Mouse (Mus musculus) liver, embryonic 11.5 days (tissue): ENCODE data around the gene Pdk2. TPM values are rescaled to one million over a fixed set of nuclear protein-coding genes. Genes with fewer than 3 reads are reported as not detected.

ENCODE experiments used
- ATAC-seq: fragments of 200-750 bp; cut with Nextera tagmentation; replicated peaks from 2 replicates; pipeline ENCODE4 v1.8.0; 2017; ENCODE audit warnings: moderate number of reproducible peaks, mild to moderate bottlenecking, moderate TSS enrichment, moderate library complexity; ENCODE audit not compliant: low FRiP score
- DNase-seq: peaks from one replicate; pipeline ENCODE4 v3.0.0-alpha.2; 2017; ENCODE audit warnings: low spot score
- H3K27ac ChIP-seq: fragments of 300-500 bp; sonication (generic); 2 replicates; pipeline ENCODE4 v1.5.1; 2014; ENCODE audit warnings: mild to moderate bottlenecking, low read depth, low read length, control low read depth
- H3K27me3 ChIP-seq: fragments of 300-500 bp; sonication (generic); replicated peaks from 2 replicates; pipeline ENCODE4 v1.6.1; 2014; ENCODE audit warnings: low read length, mixed read lengths; ENCODE audit not compliant: control insufficient read depth, insufficient read depth
- H3K36me3 ChIP-seq: fragments of 300-500 bp; sonication (generic); 2 replicates; pipeline ENCODE4 v1.6.1; 2014; ENCODE audit warnings: mild to moderate bottlenecking, low read length, moderate library complexity, mixed read lengths; ENCODE audit not compliant: control insufficient read depth, insufficient read depth
- H3K4me1 ChIP-seq: fragments of 300-500 bp; sonication (generic); replicated peaks from 2 replicates; pipeline ENCODE4 v1.6.1; 2014; ENCODE audit warnings: low read length, mixed read lengths; ENCODE audit not compliant: control insufficient read depth, insufficient read depth
- H3K4me2 ChIP-seq: fragments of 300-500 bp; sonication (generic); 2 replicates; pipeline ENCODE4 v1.6.1; 2014; ENCODE audit warnings: mild to moderate bottlenecking, control low read depth, moderate library complexity
- H3K4me3 ChIP-seq: fragments of 300-500 bp; sonication (generic); 2 replicates; pipeline ENCODE4 v1.5.1; 2014; ENCODE audit warnings: low read depth, low read length, control low read depth
- H3K9ac ChIP-seq: fragments of 300-500 bp; sonication (generic); 2 replicates; pipeline ENCODE4 v1.6.1; 2014; ENCODE audit warnings: low read depth, low read length, control low read depth
- H3K9me3 ChIP-seq: fragments of 300-500 bp; sonication (generic); 2 replicates; pipeline ENCODE4 v1.6.1; 2016; ENCODE audit warnings: low read length, inconsistent platforms, mixed read lengths; ENCODE audit not compliant: control insufficient read depth
- WGBS: fragments of 180-500 bp; shearing (Covaris S2); extraction: QIAGEN DNeasy Blood & Tissue Kit; methylation state at CpG from one replicate; pipeline ENCODE4 v1.1.7; 2014; 5-methylcytosine and 5-hydroxymethylcytosine counted together
- polyA plus RNA-seq: library from polyadenylated mRNA; unstranded; fragments of >200 nt; fragmentation: Nextera tagmentation; extraction: Ambion mirVana; gene quantifications from 2 replicates; pipeline ENCODE4 v1.2.1, GENCODE M21; 2014

The Pdk2 gene
- polyA plus RNA-seq, 1 experiment from 2014 or later, result 15.2 TPM

GRCm38 (mm10) chr11:95073835-95074234 is 32.7 kb upstream of the Pdk2 start:
- DNase-seq, result no peak
- 71% methylated on average over 4 of the region's 4 CpGs for WGBS
- no peak overlapping the region for H3K27ac ChIP-seq
- peaks cover 55% of the 10 kb centered on the region for H3K27me3 ChIP-seq
- no peak for ATAC-seq
- H3K4me1 ChIP-seq, result peaks cover 12% of the 10 kb centered on the region
- no peaks in the 10 kb centered on the region for H3K36me3 ChIP-seq
- no peak overlapping the region for H3K4me3 ChIP-seq
- H3K4me2 ChIP-seq, result no peak overlapping the region
- no peaks in the 10 kb centered on the region for H3K9me3 ChIP-seq
- H3K9ac ChIP-seq, result no peak overlapping the region

DNA sequence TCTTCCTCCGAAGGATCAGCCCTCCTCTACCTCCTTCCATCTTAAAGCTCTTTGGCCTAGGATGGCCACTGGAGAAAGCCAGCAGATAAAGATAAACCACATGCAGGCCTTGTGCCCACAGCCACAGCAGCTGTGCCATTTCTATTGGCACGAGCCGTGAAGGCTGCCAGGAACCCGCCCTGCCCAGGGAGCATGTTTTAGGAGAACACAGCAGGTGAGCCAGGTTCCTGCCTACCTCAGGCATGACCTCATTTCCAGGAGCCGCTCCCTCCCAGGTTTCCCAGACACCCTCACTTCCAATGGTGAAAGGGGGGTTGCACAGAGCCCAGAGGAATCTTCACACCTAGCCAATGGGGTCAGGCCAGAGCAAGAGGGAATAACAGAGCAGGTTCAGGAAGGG is 31.6 kb upstream of the Pdk2 start:
- peaks cover 8% of the 10 kb centered on the region for H3K4me1 ChIP-seq
- no peaks in the 10 kb centered on the region for H3K36me3 ChIP-seq
- WGBS, result 69% methylated on average over 5 of the region's 5 CpGs
- H3K9me3 ChIP-seq, result no peaks in the 10 kb centered on the region
- H3K9ac ChIP-seq, result no peak overlapping the region
- no peak for ATAC-seq
- DNase-seq, result no peak
- H3K27ac ChIP-seq, result no peak overlapping the region
- H3K4me3 ChIP-seq, result no peak overlapping the region
- peaks cover 46% of the 10 kb centered on the region for H3K27me3 ChIP-seq
- no peak overlapping the region for H3K4me2 ChIP-seq

GRCm38 (mm10) chr11:95072136-95072535 is 31.0 kb upstream of the Pdk2 start:
- DNase-seq (no peak), ATAC-seq (no peak)
- Histone ChIP-seq H3K4me2 (no peak overlapping the region), H3K4me1 (peaks cover 8% of the 10 kb centered on the region), H3K27ac (no peak overlapping the region), H3K27me3 (peaks cover 40% of the 10 kb centered on the region), H3K36me3 (no peaks in the 10 kb centered on the region), H3K9me3 (no peaks in the 10 kb centered on the region), H3K4me3 (no peak overlapping the region), H3K9ac (no peak overlapping the region)
- WGBS, result 62% methylated on average over 8 of the region's 8 CpGs

DNA sequence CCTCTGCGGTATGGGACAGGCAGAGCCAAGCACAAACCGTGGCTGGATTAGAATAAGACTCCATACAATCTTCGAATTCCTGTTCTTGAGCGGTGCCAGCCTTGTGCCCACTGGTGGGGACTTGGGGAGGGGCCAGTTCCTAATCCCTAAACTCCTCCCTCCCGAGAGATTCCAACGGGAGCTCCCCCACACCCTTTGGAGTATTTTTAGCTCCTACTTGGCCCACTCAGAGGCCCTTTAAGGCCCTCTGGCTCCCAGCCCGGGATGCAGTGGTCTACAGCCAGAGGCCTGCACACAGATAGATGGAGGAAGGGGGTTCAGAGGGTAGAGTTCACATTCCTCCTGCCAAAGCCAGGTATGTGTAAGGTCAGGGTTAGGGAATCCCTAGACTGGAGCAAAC is 30.1 kb upstream of the Pdk2 start:
- H3K27ac ChIP-seq, result no peak overlapping the region
- no peaks in the 10 kb centered on the region for H3K9me3 ChIP-seq
- WGBS, result 48% methylated on average over 7 of the region's 7 CpGs
- no peaks in the 10 kb centered on the region for H3K36me3 ChIP-seq
- no peak overlapping the region for H3K4me2 ChIP-seq
- ATAC-seq, result no peak
- H3K4me3 ChIP-seq, result no peak overlapping the region
- H3K4me1 ChIP-seq, result peaks cover 8% of the 10 kb centered on the region; the same call in 1 of the 2 replicates
- no peak for DNase-seq
- no peak overlapping the region for H3K9ac ChIP-seq
- peaks cover 31% of the 10 kb centered on the region for H3K27me3 ChIP-seq

GRCm38 (mm10) chr11:95070140-95071107 is 29.3 kb upstream of the Pdk2 start:
- Histone ChIP-seq H3K4me3 (no peak overlapping the region), H3K4me2 (no peak overlapping the region), H3K27ac (no peak overlapping the region), H3K9ac (no peak overlapping the region), H3K9me3 (no peaks in the 10 kb centered on the region), H3K27me3 (peaks cover 23% of the 10 kb centered on the region), H3K4me1 (peaks cover 4% of the 10 kb centered on the region; the same call in 1 of the 2 replicates), H3K36me3 (peaks cover 2% of the 10 kb centered on the region; the same call in 1 of the 2 replicates)
- ATAC-seq, result no peak
- WGBS, result 61% methylated on average over 8 of the region's 8 CpGs
- no peak for DNase-seq

- Histone ChIP-seq H3K36me3 (peaks cover 2% of the 10 kb centered on the region; the same call in 1 of the 2 replicates), H3K4me1 (no peaks in the 10 kb centered on the region), H3K4me3 (no peak overlapping the region), H3K4me2 (no peak overlapping the region), H3K9me3 (no peaks in the 10 kb centered on the region), H3K27me3 (peaks cover 12% of the 10 kb centered on the region), H3K9ac (no peak overlapping the region), H3K27ac (no peak overlapping the region)
- no peak for ATAC-seq
- no peak for DNase-seq
- 75% methylated on average over 10 of the region's 10 CpGs for WGBS
Measured at GRCm38 (mm10) chr11:95069226-95069957, 28.2 kb upstream of the Pdk2 start.

GRCm38 (mm10) chr11:95056768-95057501 is 15.8 kb upstream of the Pdk2 start:
- Histone ChIP-seq H3K27me3 (peaks cover 6% of the 10 kb centered on the region; the same call in 1 of the 2 replicates), H3K9me3 (no peaks in the 10 kb centered on the region), H3K36me3 (no peaks in the 10 kb centered on the region; the same call in 1 of the 2 replicates), H3K4me3 (no peak overlapping the region), H3K9ac (no peak overlapping the region), H3K27ac (no peak overlapping the region), H3K4me2 (no peak overlapping the region), H3K4me1 (no peaks in the 10 kb centered on the region)
- no peak for DNase-seq
- ATAC-seq, result no peak
- WGBS, result 43% methylated on average over 19 of the region's 19 CpGs

DNA sequence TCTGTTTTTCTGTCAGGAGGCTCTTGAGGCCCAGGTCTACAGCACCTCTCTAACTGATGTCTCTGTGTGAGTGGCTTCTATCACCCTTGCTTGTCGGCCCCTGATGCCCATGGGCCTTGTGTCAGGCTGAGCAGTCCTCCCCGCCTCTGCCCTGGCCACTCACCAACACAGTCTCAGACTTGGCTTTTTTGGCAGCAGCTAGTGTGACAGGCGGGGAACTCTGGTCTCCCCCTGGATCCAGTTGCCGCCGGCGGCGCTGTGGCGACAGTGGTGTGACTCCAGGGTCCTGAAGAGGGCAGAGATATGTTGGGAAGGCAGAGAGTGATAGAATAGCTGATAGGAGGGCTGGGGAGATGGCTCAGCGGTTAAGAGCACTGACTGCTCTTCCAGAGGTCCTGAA is 11.9 kb upstream of the Pdk2 start:
- H3K4me2 ChIP-seq, result no peak overlapping the region
- no peak overlapping the region for H3K4me3 ChIP-seq
- H3K27ac ChIP-seq, result no peak overlapping the region
- no peak overlapping the region for H3K9ac ChIP-seq
- WGBS, result 67% methylated on average over 9 of the region's 9 CpGs
- ATAC-seq (no peak), DNase-seq (no peak)
- H3K36me3 ChIP-seq, result no peaks in the 10 kb centered on the region; the same call in 1 of the 2 replicates
- no peaks in the 10 kb centered on the region for H3K4me1 ChIP-seq
- peaks cover 6% of the 10 kb centered on the region; the same call in 1 of the 2 replicates for H3K27me3 ChIP-seq
- no peaks in the 10 kb centered on the region for H3K9me3 ChIP-seq
